Mouse (Mus musculus): ENCODE measurements around the gene Prr15. TPM values are rescaled to one million over a fixed set of nuclear protein-coding genes. Genes with fewer than 3 reads are reported as not detected.

The Prr15 gene
- polyA plus RNA-seq, 1 experiment: not detected

DNA sequence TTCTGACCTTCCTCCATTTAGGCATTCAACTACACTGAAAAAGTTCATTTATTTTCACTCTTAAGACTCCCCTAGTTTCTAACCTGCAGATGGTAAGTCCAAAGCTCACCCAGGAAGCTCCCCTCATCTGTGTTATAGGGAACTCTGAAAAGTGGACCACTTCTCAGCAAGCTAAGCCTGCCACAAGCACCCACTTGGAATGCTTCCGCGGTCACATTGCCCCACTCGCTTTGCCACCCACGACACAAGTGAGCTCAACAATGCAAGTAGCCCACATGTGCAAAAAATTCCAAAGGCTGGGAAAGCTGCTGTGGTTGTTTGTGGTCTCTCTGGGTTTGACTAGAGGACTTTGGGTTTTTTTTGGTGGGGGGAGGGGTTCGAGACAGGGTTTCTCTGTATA, 15.5 kb downstream of the Prr15 start:
- TF ChIP-seq TAL1 (IDR thresholded peaks at IDR 0.05; ENCODE audit: low read length): no peak
- no peak for TF ChIP-seq GATA1 (IDR thresholded peaks at IDR 0.05; ENCODE audit: low read length)

DNA sequence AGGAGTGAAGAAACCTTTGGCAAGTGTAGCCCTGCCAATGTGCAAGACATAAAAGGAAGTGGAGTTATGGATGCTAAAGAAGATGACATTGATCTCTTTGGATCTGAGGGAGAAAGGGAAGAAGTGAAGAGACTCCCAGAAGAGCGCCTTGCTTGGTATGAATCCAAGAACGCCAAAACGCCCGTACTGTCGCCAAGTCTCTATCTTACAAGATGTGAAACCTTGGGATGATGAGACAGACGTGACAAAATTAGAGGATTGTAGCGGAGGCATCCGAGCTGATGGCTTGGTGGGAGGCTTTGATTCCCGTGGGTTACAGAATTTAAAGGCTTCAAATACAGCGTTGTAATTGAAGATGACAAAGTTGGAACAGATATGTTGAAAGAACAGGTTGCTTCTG, 16.6 kb downstream of the Prr15 start:
- no peak for TF ChIP-seq TAL1 (IDR thresholded peaks at IDR 0.05; ENCODE audit: low read length)
- TF ChIP-seq GATA1 (IDR thresholded peaks at IDR 0.05; ENCODE audit: low read length): no peak
- Histone ChIP-seq H3K36me3 (ENCODE audit: control insufficient read depth) (no peaks in the 10 kb centered on the region), H3K27me3 (ENCODE audit: control insufficient read depth) (no peaks in the 10 kb centered on the region), H3K9me3 (ENCODE audit: control insufficient read depth, low read length) (no peaks in the 10 kb centered on the region), H3K4me1 (ENCODE audit: control insufficient read depth) (no peaks in the 10 kb centered on the region), H3K4me3 (replicated peaks) (no peak overlapping the region)

More for the DNA sequence above, 15.5 kb downstream of the Prr15 start:
- H3K4me3 ChIP-seq (replicated peaks): no peak overlapping the region
- H3K36me3 ChIP-seq (ENCODE audit: control insufficient read depth): no peaks in the 10 kb centered on the region
- no peaks in the 10 kb centered on the region for H3K27me3 ChIP-seq (ENCODE audit: control insufficient read depth)
- H3K4me1 ChIP-seq (ENCODE audit: control insufficient read depth): no peaks in the 10 kb centered on the region
- no peaks in the 10 kb centered on the region for H3K9me3 ChIP-seq (ENCODE audit: control insufficient read depth, low read length)

DNA sequence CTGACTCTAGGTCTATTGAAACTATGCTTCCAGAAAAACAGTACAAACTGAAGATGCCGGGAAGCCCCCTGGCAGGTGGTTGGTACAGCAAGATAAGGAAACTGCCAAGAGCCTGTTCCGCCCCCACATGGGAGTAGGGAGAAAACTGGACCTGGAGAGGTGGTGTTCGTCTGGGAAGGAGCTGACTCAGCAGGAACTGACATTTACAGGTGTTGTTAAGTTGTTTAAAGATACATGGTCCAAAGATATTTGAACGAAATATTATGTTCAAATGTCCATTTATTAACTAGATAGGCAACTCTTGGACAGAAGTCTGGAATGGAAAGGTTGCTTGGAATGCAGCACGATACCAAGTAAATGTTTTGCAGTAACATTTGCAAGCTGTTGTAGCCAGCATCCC, 26.2 kb downstream of the Prr15 start:
- no peaks in the 10 kb centered on the region for H3K27me3 ChIP-seq (ENCODE audit: control insufficient read depth)
- H3K9me3 ChIP-seq (ENCODE audit: control insufficient read depth, low read length): no peaks in the 10 kb centered on the region
- no peaks in the 10 kb centered on the region for H3K4me1 ChIP-seq (ENCODE audit: control insufficient read depth)
- TF ChIP-seq GATA1 (IDR thresholded peaks at IDR 0.05; ENCODE audit: low read length) (no peak), TAL1 (IDR thresholded peaks at IDR 0.05; ENCODE audit: low read length) (no peak)
- H3K36me3 ChIP-seq (ENCODE audit: control insufficient read depth): no peaks in the 10 kb centered on the region
- no peak overlapping the region for H3K4me3 ChIP-seq (replicated peaks)

DNA sequence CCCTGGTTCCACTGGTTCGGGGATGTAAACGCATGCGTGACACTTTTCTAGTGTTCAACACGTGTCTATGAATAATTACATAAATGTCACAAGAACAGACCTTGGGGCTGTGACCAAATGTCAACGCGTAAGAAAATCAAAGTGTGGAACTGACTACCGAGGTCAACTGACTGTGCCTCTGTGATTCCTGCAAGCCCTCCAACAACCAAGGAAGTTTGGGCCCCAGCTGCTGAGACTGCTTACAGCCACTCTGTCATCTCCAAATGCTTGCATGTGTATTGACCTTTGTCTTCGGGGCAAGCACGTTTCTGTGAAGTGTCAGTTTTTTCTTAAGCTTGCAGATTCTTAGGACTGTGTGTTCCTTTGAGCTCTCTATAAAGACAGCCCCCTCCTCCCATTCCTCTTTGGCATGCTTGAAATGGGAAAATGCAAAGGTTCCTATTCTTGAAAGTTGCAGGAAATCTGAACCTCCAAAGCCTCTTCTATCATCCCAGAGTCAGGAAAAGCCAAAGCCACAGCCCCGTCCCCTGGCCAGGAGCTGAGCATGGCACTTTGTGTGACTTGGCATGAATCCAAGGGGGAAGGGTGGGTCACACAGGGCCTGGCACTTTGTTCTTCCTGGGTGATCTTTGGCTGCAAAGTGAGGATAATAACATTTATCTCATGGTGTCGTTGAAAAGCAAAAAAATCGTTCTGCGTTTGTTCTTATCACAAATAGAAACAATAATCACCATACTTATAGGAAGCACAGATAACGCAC, 27.5 kb downstream of the Prr15 start:
- Histone ChIP-seq H3K36me3 (ENCODE audit: control insufficient read depth) (no peaks in the 10 kb centered on the region), H3K4me3 (replicated peaks) (no peak overlapping the region), H3K4me1 (ENCODE audit: control insufficient read depth) (no peaks in the 10 kb centered on the region), H3K9me3 (ENCODE audit: control insufficient read depth, low read length) (no peaks in the 10 kb centered on the region), H3K27me3 (ENCODE audit: control insufficient read depth) (no peaks in the 10 kb centered on the region)
- no peak for TF ChIP-seq TAL1 (IDR thresholded peaks at IDR 0.05; ENCODE audit: low read length)
- no peak for TF ChIP-seq GATA1 (IDR thresholded peaks at IDR 0.05; ENCODE audit: low read length)

DNA sequence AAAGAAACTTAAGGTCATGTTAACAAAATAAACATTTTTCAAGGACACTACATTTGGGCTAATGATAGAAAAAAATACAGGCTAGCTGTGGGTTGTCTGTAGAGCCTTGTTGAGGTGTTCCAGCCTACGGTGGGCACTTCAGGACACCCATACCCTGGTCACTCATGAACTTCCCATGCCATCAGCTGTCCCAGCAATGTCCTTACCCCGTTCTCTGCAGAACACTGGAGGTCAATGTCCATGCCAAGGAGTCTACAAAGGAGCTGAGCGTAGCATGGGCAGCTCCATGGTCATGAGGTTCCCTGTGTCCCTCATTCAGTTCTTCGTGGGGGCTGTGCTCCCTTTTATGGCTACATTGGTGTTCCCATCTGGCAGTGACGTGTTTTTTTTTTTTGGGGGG, 28.1 kb downstream of the Prr15 start:
- TF ChIP-seq TAL1 (IDR thresholded peaks at IDR 0.05; ENCODE audit: low read length): no peak
- no peak for TF ChIP-seq GATA1 (IDR thresholded peaks at IDR 0.05; ENCODE audit: low read length)
- H3K27me3 ChIP-seq (ENCODE audit: control insufficient read depth): no peaks in the 10 kb centered on the region
- no peaks in the 10 kb centered on the region for H3K4me1 ChIP-seq (ENCODE audit: control insufficient read depth)
- no peak overlapping the region for H3K4me3 ChIP-seq (replicated peaks)
- H3K9me3 ChIP-seq (ENCODE audit: control insufficient read depth, low read length): no peaks in the 10 kb centered on the region
- no peaks in the 10 kb centered on the region for H3K36me3 ChIP-seq (ENCODE audit: control insufficient read depth)

DNA sequence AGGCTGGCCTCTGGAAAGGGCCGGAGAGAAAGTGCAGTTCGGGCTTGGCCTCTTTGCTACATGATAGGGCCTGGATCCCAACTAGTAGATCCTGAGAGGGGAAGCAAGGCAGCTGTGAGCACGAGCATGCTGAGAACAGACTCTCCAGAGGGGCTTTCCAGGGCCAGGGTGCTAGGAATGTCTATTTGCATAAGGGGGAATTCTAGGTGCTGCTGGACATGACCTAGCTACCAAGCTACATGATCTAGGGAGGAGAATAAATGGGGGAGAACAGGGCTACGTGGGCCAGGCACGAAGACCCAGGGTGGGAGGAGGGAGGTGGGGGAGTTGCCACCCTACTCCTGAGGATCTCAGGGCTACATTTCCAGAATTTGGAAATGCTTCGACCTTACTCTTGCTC, 30.0 kb downstream of the Prr15 start:
- no peaks in the 10 kb centered on the region for H3K9me3 ChIP-seq (ENCODE audit: control insufficient read depth, low read length)
- H3K27me3 ChIP-seq (ENCODE audit: control insufficient read depth): no peaks in the 10 kb centered on the region
- no peak overlapping the region for H3K4me3 ChIP-seq (replicated peaks)
- H3K36me3 ChIP-seq (ENCODE audit: control insufficient read depth): no peaks in the 10 kb centered on the region
- no peaks in the 10 kb centered on the region for H3K4me1 ChIP-seq (ENCODE audit: control insufficient read depth)
- TF ChIP-seq GATA1 (IDR thresholded peaks at IDR 0.05; ENCODE audit: low read length) (no peak), TAL1 (IDR thresholded peaks at IDR 0.05; ENCODE audit: low read length) (no peak)

DNA sequence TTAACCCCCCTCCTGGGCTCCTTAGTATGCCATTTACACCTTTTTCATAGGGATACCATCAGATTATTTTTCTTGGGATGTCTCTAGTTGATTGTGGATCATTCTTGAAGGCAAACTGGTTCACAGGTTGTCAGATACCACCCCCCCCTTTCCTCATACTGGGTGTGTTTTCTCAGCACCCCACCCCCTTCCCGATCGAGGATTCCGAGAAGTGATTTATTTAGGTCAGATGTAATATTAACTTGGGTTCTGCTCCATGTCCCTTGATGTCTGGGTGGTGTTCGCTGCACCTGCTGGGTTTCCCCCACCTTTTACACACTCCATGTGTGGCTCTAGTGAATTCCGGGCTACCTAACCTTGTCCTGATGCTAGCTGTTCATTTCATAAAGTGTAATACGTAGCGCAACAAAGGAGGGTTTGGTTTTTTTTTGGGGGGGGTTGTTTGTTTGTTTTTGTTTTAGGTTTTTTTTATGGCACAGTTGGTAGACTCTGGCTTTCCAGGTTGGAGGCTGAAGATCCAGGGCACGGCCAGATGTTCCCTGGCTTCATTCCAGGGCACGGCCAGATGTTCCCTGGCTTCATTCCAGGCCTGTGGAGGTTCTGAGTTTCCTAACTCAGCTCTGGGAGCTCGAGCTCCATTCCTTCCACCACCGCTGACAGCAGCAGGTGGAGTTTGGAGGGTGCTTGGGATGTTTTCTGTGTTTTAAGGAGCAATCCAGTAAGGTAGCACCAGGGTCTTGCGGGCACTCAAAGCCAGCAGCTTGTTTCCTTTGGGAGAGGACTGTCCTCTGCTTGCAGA, 37.1 kb downstream of the Prr15 start:
- no peak for TF ChIP-seq GATA1 (IDR thresholded peaks at IDR 0.05; ENCODE audit: low read length)
- no peak for TF ChIP-seq TAL1 (IDR thresholded peaks at IDR 0.05; ENCODE audit: low read length)
- no peak overlapping the region for H3K4me3 ChIP-seq (replicated peaks)
- H3K36me3 ChIP-seq (ENCODE audit: control insufficient read depth): no peaks in the 10 kb centered on the region
- H3K9me3 ChIP-seq (ENCODE audit: control insufficient read depth, low read length): no peaks in the 10 kb centered on the region
- no peaks in the 10 kb centered on the region for H3K4me1 ChIP-seq (ENCODE audit: control insufficient read depth)
- H3K27me3 ChIP-seq (ENCODE audit: control insufficient read depth): no peaks in the 10 kb centered on the region

DNA sequence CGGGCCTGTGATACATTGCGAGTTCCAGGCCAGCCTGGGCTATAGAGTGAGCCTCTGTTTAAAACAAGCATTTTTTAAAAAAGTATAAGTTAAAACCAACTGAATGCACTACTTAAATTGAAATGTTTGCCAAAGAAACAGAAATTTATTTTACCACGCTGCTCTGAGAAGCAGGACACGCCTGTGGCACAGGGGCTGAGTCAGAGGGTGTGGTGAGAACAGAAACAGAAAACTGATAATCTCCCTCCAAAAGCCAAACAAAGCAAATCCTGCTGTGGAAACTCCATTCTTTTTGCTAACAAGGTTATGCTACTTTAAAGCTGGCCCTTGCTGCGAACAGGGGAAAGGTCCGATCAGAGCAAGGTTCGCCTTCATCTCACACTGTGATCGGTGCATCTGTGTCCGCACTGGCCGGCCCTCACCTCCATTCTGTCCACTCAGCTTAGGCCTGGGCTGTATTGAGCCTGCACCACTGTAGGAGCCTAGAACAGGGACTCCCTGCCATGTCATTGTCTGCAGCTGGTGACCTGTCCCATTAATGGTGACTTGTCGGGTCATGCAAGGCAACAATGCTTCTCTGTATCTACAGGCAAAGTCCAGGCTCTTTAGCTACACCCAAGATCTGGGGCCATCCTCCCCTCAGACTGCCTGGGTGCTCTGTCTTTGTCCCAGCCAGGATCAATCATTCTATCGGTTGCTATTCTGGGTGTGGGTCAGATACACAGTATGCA, 38.9 kb downstream of the Prr15 start:
- TF ChIP-seq TAL1 (IDR thresholded peaks at IDR 0.05; ENCODE audit: low read length) (no peak), GATA1 (IDR thresholded peaks at IDR 0.05; ENCODE audit: low read length) (no peak)
- H3K9me3 ChIP-seq (ENCODE audit: control insufficient read depth, low read length): no peaks in the 10 kb centered on the region
- no peak overlapping the region for H3K4me3 ChIP-seq (replicated peaks)
- no peaks in the 10 kb centered on the region for H3K36me3 ChIP-seq (ENCODE audit: control insufficient read depth)
- H3K4me1 ChIP-seq (ENCODE audit: control insufficient read depth): no peaks in the 10 kb centered on the region
- no peaks in the 10 kb centered on the region for H3K27me3 ChIP-seq (ENCODE audit: control insufficient read depth)

DNA sequence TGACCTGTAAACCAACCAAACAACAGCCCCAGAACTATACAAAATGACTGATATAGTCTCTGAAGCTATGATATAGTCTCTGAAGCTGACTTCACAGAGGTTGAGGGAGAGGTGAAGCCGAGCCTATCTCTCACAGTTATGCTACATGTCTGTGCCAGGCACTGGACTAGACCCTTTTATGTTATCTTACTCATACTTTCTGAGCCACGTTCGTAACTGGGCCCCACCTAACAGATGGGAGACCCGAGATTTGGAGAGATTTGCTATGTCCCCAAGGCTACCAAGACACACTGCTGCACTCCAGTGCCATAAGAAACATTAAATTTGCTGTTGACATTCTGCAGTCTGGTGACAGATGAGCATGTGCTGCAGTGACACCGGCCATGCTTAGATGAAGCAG, 41.0 kb downstream of the Prr15 start:
- Histone ChIP-seq H3K36me3 (ENCODE audit: control insufficient read depth) (no peaks in the 10 kb centered on the region), H3K9me3 (ENCODE audit: control insufficient read depth, low read length) (no peaks in the 10 kb centered on the region), H3K4me1 (ENCODE audit: control insufficient read depth) (no peaks in the 10 kb centered on the region), H3K4me3 (replicated peaks) (no peak overlapping the region), H3K27me3 (ENCODE audit: control insufficient read depth) (no peaks in the 10 kb centered on the region)
- TF ChIP-seq GATA1 (IDR thresholded peaks at IDR 0.05; ENCODE audit: low read length) (no peak), TAL1 (IDR thresholded peaks at IDR 0.05; ENCODE audit: low read length) (no peak)
